In genomic region chr9:42081681-42082530, GRCm38 (mm10) we compare ENCODE assay signal across 30 mouse cellular contexts. TPM values are rescaled to one million over a fixed set of nuclear protein-coding genes. Genes with fewer than 3 reads are reported as not detected.
A peak's percentile ranks its signal among the peaks of the same experiment; 100 is the strongest.
DNase-seq lines count a peak whose midpoint lies in the region; ATAC-seq lines count a peak whose summit lies in the region.
"Had no signal": no experiment of that assay in that cellular context is flagged by ENCODE, and none has a peak within 500 bp of the region (broad histone marks: within the 10 kb centered on the region; RNA-seq: fewer than 3 reads in every experiment).

No protein-coding gene starts in this region.

- ATAC-seq in heart, embryonic 11.5 days (replicated peaks; ENCODE audit: insufficient number of reproducible peaks, low FRiP score, low TSS enrichment), result no peak
- no peak for ATAC-seq in erythroid progenitor cell, adult 5-6 weeks (replicated peaks; ENCODE audit: low FRiP score, poor library complexity, severe bottlenecking)
- ATAC-seq in CD4-positive, CD25-positive, alpha-beta regulatory T cell, adult 4 months, result no peak
- ATAC-seq: forebrain, postnatal 0 days; intestine, postnatal 0 days had no signal

- no peak overlapping the region for H3K9ac ChIP-seq in heart, embryonic 11.5 days (ENCODE audit: low read depth, low read length)
- H3K9ac ChIP-seq: forebrain, embryonic 12.5 days; forebrain, postnatal 0 days; hindbrain, embryonic 13.5 days; kidney, embryonic 15.5 days; limb, embryonic 12.5 days; liver, embryonic 15.5 days; lung, embryonic 14.5 days; neural tube, embryonic 12.5 days had no signal

- peak; percentile 66 for DNase-seq in heart, embryonic 10.5 days (ENCODE audit: low spot score)
- DNase-seq in brain, adult 2 months (ENCODE audit: low read depth, low spot score), result peak; percentile 89
- DNase-seq in cerebellum, adult 18-20 months, result peak; percentile 77 to 78
- DNase-seq in cerebellum, postnatal 10 days, result peak; percentile 78 to 84
- no peak for DNase-seq in kidney, adult 9 months
- DNase-seq: adrenal gland, adult 2 months; adrenal gland, postnatal 36 days; forebrain, postnatal 0 days; gastrocnemius, postnatal 10 days; heart, postnatal 4 days; kidney, postnatal 25 days; lung, embryonic 14.5 days; lung, postnatal 14 days; right cerebral cortex, adult 18-20 months; right cerebral cortex, postnatal 4 days; thymus, adult 2 months; thymus, postnatal 36 days had no signal

- H3K9me3 ChIP-seq in heart, embryonic 10.5 days, result no peaks in the 10 kb centered on the region
- H3K9me3 ChIP-seq in heart, embryonic 11.5 days (replicated peaks; ENCODE audit: control insufficient read depth, low read length), result no peaks in the 10 kb centered on the region
- H3K9me3 ChIP-seq: forebrain, embryonic 12.5 days; hindbrain, embryonic 13.5 days; kidney, embryonic 15.5 days; limb, embryonic 12.5 days; liver, embryonic 15.5 days; neural tube, embryonic 12.5 days had no signal

- H3K27me3 ChIP-seq in heart, embryonic 10.5 days (ENCODE audit: insufficient read depth, poor library complexity, severe bottlenecking), result no peaks in the 10 kb centered on the region
- H3K27me3 ChIP-seq in heart, embryonic 11.5 days (ENCODE audit: control insufficient read depth, insufficient read depth, low read length), result no peaks in the 10 kb centered on the region
- H3K27me3 ChIP-seq: forebrain, embryonic 12.5 days; hindbrain, embryonic 13.5 days; kidney, embryonic 15.5 days; limb, embryonic 12.5 days; liver, embryonic 15.5 days; neural tube, embryonic 12.5 days had no signal

- WGBS in heart, embryonic 10.5 days, result 92% methylated on average over 29 of the region's 29 CpGs
- WGBS in heart, embryonic 11.5 days (ENCODE audit: insufficient replicate concordance), result 88% methylated on average over 29 of the region's 29 CpGs

- H3K4me3 ChIP-seq in heart, embryonic 10.5 days, result no peak overlapping the region
- H3K4me3 ChIP-seq in heart, embryonic 11.5 days (ENCODE audit: low read depth, low read length), result no peak overlapping the region
- H3K4me3 ChIP-seq: erythroblast, embryonic 14.5 days; forebrain, embryonic 12.5 days; hindbrain, embryonic 13.5 days; kidney, embryonic 15.5 days; limb, embryonic 12.5 days; liver, embryonic 15.5 days; myocyte; neural tube, embryonic 12.5 days had no signal

- no peak overlapping the region for H3K27ac ChIP-seq in heart, embryonic 10.5 days
- H3K27ac ChIP-seq in heart, embryonic 11.5 days (ENCODE audit: low read depth, low read length), result no peak overlapping the region
- H3K27ac ChIP-seq: forebrain, embryonic 12.5 days; hindbrain, embryonic 13.5 days; limb, embryonic 12.5 days; liver, embryonic 15.5 days; neural tube, embryonic 12.5 days had no signal

- H3K36me3 ChIP-seq in heart, embryonic 10.5 days, result peaks cover 3% of the 10 kb centered on the region; the same call in 1 of the 2 replicates
- no peaks in the 10 kb centered on the region for H3K36me3 ChIP-seq in heart, embryonic 11.5 days (ENCODE audit: control insufficient read depth, insufficient read depth, low read length)
- H3K36me3 ChIP-seq: forebrain, embryonic 12.5 days; limb, embryonic 12.5 days; liver, embryonic 15.5 days had no signal

- H3K4me2 ChIP-seq in heart, embryonic 11.5 days, result no peak overlapping the region
- H3K4me2 ChIP-seq: forebrain, embryonic 12.5 days; hindbrain, embryonic 13.5 days; kidney, embryonic 15.5 days; limb, embryonic 12.5 days; liver, embryonic 15.5 days; lung, embryonic 14.5 days; midbrain, embryonic 11.5 days; neural tube, embryonic 12.5 days had no signal

- 0 out of 2 replicates have a peak, but pooled peaks cover 9% of the 10 kb centered on the region for H3K4me1 ChIP-seq in heart, embryonic 10.5 days
- no peaks in the 10 kb centered on the region for H3K4me1 ChIP-seq in heart, embryonic 11.5 days (ENCODE audit: control insufficient read depth, insufficient read depth, low read length)
- H3K4me1 ChIP-seq: forebrain, embryonic 12.5 days; hindbrain, embryonic 13.5 days; limb, embryonic 12.5 days; liver, embryonic 15.5 days; neural tube, embryonic 12.5 days had no signal

RNA-seq across cellular contexts. Expression of gene Sorl1, which starts 42.2 kb away (rescaled TPM):
- polyA plus RNA-seq in heart, embryonic 10.5 days (2016; fragmentation: Nextera tagmentation; extraction: Ambion mirVana), result 6.8 and 12.6 TPM in 2 replicates
- polyA plus RNA-seq in heart, embryonic 11.5 days (2014; fragmentation: Nextera tagmentation; extraction: Ambion mirVana), result 7.6 and 8.8 TPM in 2 replicates
- 18.7 and 21.0 TPM in 2 replicates for total RNA-seq in erythroid progenitor cell, adult 5-6 weeks (2015; ENCODE audit: low replicate concordance)
- 6.1 and 13.7 TPM in 2 replicates for total RNA-seq in erythroid progenitor cell, adult 5-6 weeks (2017; ENCODE audit: low replicate concordance)
- 10 to 100 TPM; 26.9 to 33.5 TPM for polyA plus RNA-seq in CD4-positive, CD25-positive, alpha-beta regulatory T cell, adult 4 months (2017; shearing (Covaris generic))
